7 mouse cellular contexts compared by ENCODE assay signal in the genomic region with DNA sequence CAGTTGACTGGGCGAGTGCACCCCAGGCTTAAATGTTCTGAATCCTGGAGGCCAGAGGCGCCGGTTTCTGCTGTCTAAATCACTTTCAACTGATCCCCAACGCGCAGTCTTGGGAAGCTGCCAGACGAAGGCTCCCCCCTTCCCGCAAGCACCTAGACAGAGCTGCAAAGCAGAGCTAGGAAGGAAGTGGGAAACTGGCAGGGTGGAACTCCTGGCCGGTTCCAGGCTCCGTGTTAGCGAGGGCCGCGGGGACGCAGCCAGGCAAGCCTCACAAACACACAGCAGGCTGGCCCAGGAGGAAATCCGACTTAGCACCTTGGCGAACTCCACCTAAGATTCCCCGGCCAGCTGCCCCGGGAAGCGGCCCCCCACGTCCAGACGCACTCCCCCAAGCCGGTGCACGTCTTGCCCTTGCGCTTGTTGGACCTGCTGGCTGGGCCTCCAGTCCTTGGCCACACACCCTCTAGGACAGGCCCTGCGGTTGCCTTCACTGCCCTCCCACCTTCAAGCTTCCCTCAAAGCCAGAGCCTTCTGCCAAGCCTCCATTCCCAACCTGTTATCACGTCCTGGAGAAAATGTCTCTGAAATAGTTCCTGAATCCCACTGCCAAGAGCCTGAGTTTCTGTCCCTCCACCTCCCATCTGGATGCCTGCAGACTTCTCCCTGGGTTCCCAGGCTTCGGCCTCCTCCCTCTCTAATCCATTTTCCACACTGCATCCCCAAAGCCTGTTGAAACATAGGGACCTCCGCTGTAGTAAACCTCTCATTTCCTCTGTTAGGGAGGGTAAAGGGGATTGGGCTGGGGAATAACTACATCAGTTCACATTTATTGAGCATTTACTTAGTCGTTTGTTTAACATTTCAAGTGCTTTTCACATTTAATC.
DNase-seq lines count a peak whose midpoint lies in the region; ATAC-seq and TF ChIP-seq lines count a peak whose summit lies in the region.

No protein-coding gene starts in this region.

- TF ChIP-seq CTCF in cerebellum, adult 2 months (IDR thresholded peaks at IDR 0.05; ENCODE audit: borderline replicate concordance, insufficient read depth, low read depth, low read length) = no peak

- peak overlapping the region; percentile 46; the same call in 1 of the 2 replicates for H3K9ac ChIP-seq in limb, embryonic 12.5 days (replicated peaks)
- peak overlapping the region; percentile 44 for H3K9ac ChIP-seq in midbrain, embryonic 14.5 days (replicated peaks; ENCODE audit: low read length)

- H3K4me3 ChIP-seq in cerebellum, adult 2 months (replicated peaks; ENCODE audit: insufficient read depth, low read depth, low read length) = peak overlapping the region; percentile 7
- H3K4me3 ChIP-seq in limb, embryonic 12.5 days (replicated peaks) = peak overlapping the region; percentile 29
- H3K4me3 ChIP-seq in midbrain, embryonic 14.5 days (replicated peaks; ENCODE audit: low read depth, low read length) = peak overlapping the region; percentile 32

- H3K9me3 ChIP-seq in limb, embryonic 12.5 days = no peaks in the 10 kb centered on the region
- H3K9me3 ChIP-seq in midbrain, embryonic 14.5 days (ENCODE audit: control insufficient read depth, low read length) = no peaks in the 10 kb centered on the region

- peaks cover 9% of the 10 kb centered on the region; the same call in 1 of the 2 replicates for H3K36me3 ChIP-seq in limb, embryonic 12.5 days
- no peaks in the 10 kb centered on the region for H3K36me3 ChIP-seq in midbrain, embryonic 14.5 days (ENCODE audit: control insufficient read depth, insufficient read depth, low read length)

- 7% methylated on average over 28 of the region's 28 CpGs for WGBS in cerebellum, adult 2 months
- 9% methylated on average over 28 of the region's 28 CpGs for WGBS in limb, embryonic 12.5 days
- WGBS in midbrain, embryonic 14.5 days = 8% methylated on average over 28 of the region's 28 CpGs

- H3K27ac ChIP-seq in cerebellum, adult 2 months (ENCODE audit: insufficient read depth, low read length) = peak overlapping the region; percentile 5
- H3K27ac ChIP-seq in limb, embryonic 12.5 days = peak overlapping the region; percentile 81
- H3K27ac ChIP-seq in midbrain, embryonic 14.5 days (replicated peaks; ENCODE audit: low read depth, low read length) = peak overlapping the region; percentile 41; the same call in 1 of the 2 replicates

- peak overlapping the region; percentile 80 for H3K4me2 ChIP-seq in limb, embryonic 12.5 days
- peak overlapping the region; percentile 71 for H3K4me2 ChIP-seq in midbrain, embryonic 14.5 days (ENCODE audit: low read length)

- peaks cover 8% of the 10 kb centered on the region for H3K4me1 ChIP-seq in cerebellum, adult 2 months (ENCODE audit: control insufficient read depth, insufficient read depth, low read length)
- peaks cover 21% of the 10 kb centered on the region for H3K4me1 ChIP-seq in limb, embryonic 12.5 days (replicated peaks)
- H3K4me1 ChIP-seq in midbrain, embryonic 14.5 days (ENCODE audit: control insufficient read depth, insufficient read depth, low read length) = peaks cover 17% of the 10 kb centered on the region

- DNase-seq in adrenal gland, adult 8-10 months = peak; percentile 10
- DNase-seq in cerebellum, adult 2 months = peak; percentile 75 to 76
- peak; percentile 28 to 38 for DNase-seq in frontal cortex, postnatal 10 days (ENCODE audit: low spot score in 2 of 2)
- peak; percentile 77 for DNase-seq in midbrain, embryonic 14.5 days
- peak; percentile 18 for DNase-seq in yolk sac, embryonic 10.5 days (ENCODE audit: low spot score)

- TF ChIP-seq POLR2A in cerebellum, adult 2 months (IDR thresholded peaks at IDR 0.05; ENCODE audit: borderline replicate concordance, insufficient read depth, low read length) = no peak

- no peaks in the 10 kb centered on the region for H3K27me3 ChIP-seq in cerebellum, adult 2 months (ENCODE audit: control insufficient read depth, insufficient read depth, low read length)
- peaks cover 7% of the 10 kb centered on the region; the same call in 1 of the 2 replicates for H3K27me3 ChIP-seq in limb, embryonic 12.5 days
- peaks cover 27% of the 10 kb centered on the region for H3K27me3 ChIP-seq in midbrain, embryonic 14.5 days (ENCODE audit: control insufficient read depth, insufficient read depth, low read length)

- ATAC-seq in hematopoietic stem cell, adult 5-6 weeks (replicated peaks in 1 of 2; ENCODE audit: insufficient read depth in 1 of 2, low FRiP score in 2 of 2, low TSS enrichment in 1 of 2, low read depth in 1 of 2, poor library complexity in 2 of 2, severe bottlenecking in 2 of 2) = peak; percentile 70
- ATAC-seq in limb, embryonic 12.5 days (ENCODE audit: insufficient number of reproducible peaks, insufficient read depth, low FRiP score, low TSS enrichment, low read depth) = peak; percentile 77
- ATAC-seq in midbrain, embryonic 14.5 days (ENCODE audit: low FRiP score, low TSS enrichment) = peak; percentile 67

Comparison
In these comparisons a context has a peak if more than half of its experiments do, and no peak if none do; other contexts are left out.
1. Peak in every context shown above with its lines: DNase-seq, ATAC-seq, H3K4me3 ChIP-seq and H3K27ac ChIP-seq.
2. DNase-seq: peak in every context shown above with its lines; median percentile 77 in midbrain, embryonic 14.5 days; 76 in cerebellum, adult 2 months; 33 in frontal cortex, postnatal 10 days; 18 in yolk sac, embryonic 10.5 days; 10 in adrenal gland, adult 8-10 months.
3. H3K27ac ChIP-seq: peak in every context shown above with its lines; median percentile 81 in limb, embryonic 12.5 days; 41 in midbrain, embryonic 14.5 days; 5 in cerebellum, adult 2 months.